Mouse (Mus musculus) MEL (cell line): ENCODE measurements at regions not wholly inside any gene's neighbourhood (a gene's known extent, or its start where the extent isn't known, plus 50 kb on each side); places are given as distances from the start of the nearest gene placed in this dataset.

ENCODE experiments used
- CTCF ChIP-seq, 3 experiments: IDR thresholded peaks in 2 of 3; conservative IDR thresholded peaks in 1 of 3; 2 replicates each; pipeline ENCODE4 v1.5.1; 2011 to 2012; ENCODE audit warnings: low read length in 3 of 3, low read depth in 2 of 3, mild to moderate bottlenecking in 2 of 3, improper control_type of control experiment in 1 of 3, inconsistent platforms in 1 of 3, mixed read lengths in 1 of 3, moderate library complexity in 1 of 3; ENCODE audit not compliant: control insufficient read depth in 1 of 3, insufficient read depth in 1 of 3, poor library complexity in 1 of 3, severe bottlenecking in 1 of 3
- ELF1 ChIP-seq: IDR thresholded peaks from 2 replicates; pipeline ENCODE4 v1.6.1; 2014; ENCODE audit warnings: low read depth, mild to moderate bottlenecking, inconsistent platforms, low read length, improper control_type of control experiment, moderate library complexity
- GATA1 ChIP-seq: IDR thresholded peaks from 2 replicates; pipeline ENCODE4 v1.6.1; 2011; ENCODE audit warnings: low read depth, low read length, improper control_type of control experiment
- MAX ChIP-seq: IDR thresholded peaks from 2 replicates; pipeline ENCODE4 v1.6.1; 2011; ENCODE audit warnings: low read length, improper control_type of control experiment
- MEF2A ChIP-seq: IDR thresholded peaks from 2 replicates; pipeline ENCODE4 v1.6.1; 2014; ENCODE audit warnings: low read depth, mild to moderate bottlenecking, inconsistent platforms, low read length, improper control_type of control experiment; ENCODE audit not compliant: poor library complexity, insufficient replicate concordance, severe bottlenecking; ENCODE audit errors: extremely low read depth
- POLR2AphosphoS5 ChIP-seq: IDR thresholded peaks from 2 replicates; pipeline ENCODE4 v1.6.1; 2012; ENCODE audit warnings: low read depth, borderline replicate concordance, mild to moderate bottlenecking, inconsistent platforms, low read length, moderate library complexity, mixed read lengths
- TAL1 ChIP-seq: IDR thresholded peaks from 2 replicates; pipeline ENCODE4 v1.6.1; 2012; ENCODE audit warnings: mild to moderate bottlenecking, inconsistent platforms, low read length, moderate library complexity, mixed read lengths
- ZKSCAN1 ChIP-seq: IDR thresholded peaks from 2 replicates; pipeline ENCODE4 v1.6.1; 2012; ENCODE audit warnings: low read depth, mild to moderate bottlenecking, inconsistent platforms, low read length, improper control_type of control experiment, moderate library complexity

DNA sequence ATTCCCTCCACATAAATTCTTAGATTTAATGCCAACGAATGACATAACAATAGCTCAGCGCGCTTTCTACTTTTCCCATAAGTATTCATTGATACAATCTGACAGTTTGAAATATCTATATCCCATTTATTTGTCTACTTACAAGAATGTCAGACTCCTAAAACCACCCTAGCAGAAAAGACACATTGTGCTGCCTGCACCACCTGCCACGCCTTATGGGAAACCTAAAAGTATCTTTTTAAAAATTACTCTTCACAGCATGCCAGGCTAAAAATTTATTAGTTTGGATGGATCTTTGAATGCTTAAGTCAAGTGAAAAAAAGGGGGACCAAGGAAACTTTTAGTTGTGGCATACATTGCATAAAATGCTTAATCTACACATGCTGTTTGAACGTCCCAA lies 788.1 kb downstream of the Cdh8 start:
- TF ChIP-seq POLR2AphosphoS5 = no peak
- TF ChIP-seq MAX = no peak
- TF ChIP-seq ZKSCAN1 = no peak
- TF ChIP-seq GATA1 = no peak
- no peak for TF ChIP-seq TAL1
- no peak for TF ChIP-seq ELF1
- no peak for TF ChIP-seq CTCF (IDR thresholded peaks at IDR 0.05 in 2 of 3, conservative IDR thresholded peaks at IDR 0.05 in 1 of 3; ENCODE audit: control insufficient read depth in 1 of 3, insufficient read depth in 1 of 3, low read depth in 2 of 3, low read length in 3 of 3, poor library complexity in 1 of 3, severe bottlenecking in 1 of 3)
- TF ChIP-seq MEF2A = no peak
